Mouse (Mus musculus): ENCODE data around the gene Phkg2. TPM values are rescaled to one million over a fixed set of nuclear protein-coding genes. Genes with fewer than 3 reads are reported as not detected.
A peak's percentile ranks its signal among the peaks of the same experiment; 100 is the strongest.

Phkg2 gene
- polyA plus RNA-seq, 1 experiment, result 79.5 TPM

GRCm38 (mm10) chr7:127588011-127588871 lies 15.1 kb downstream of the Phkg2 start, which contains the start of the genes Ccdc189 and Rnf40:
Ccdc189 (minus strand) TSS chr7:127588595.
Rnf40 (plus strand) TSS chr7:127588767.
- peak; percentile 90 to 97 for DNase-seq (ENCODE audit: low read depth in 1 of 2, low spot score in 2 of 2)
- no peak for TF ChIP-seq CTCF (IDR thresholded peaks at IDR 0.05; ENCODE audit: extremely low read depth, insufficient read depth, insufficient read length, insufficient replicate concordance)
- TF ChIP-seq POLR2A (IDR thresholded peaks at IDR 0.05; ENCODE audit: low read depth, low read length), result peak; percentile 51; the same call in 1 of the 2 replicates
- no peaks in the 10 kb centered on the region for H3K27me3 ChIP-seq (ENCODE audit: control insufficient read depth, insufficient read depth, low read length)
- H3K27ac ChIP-seq (ENCODE audit: insufficient read depth, low read length), result peak within 1 kb of the TSS; percentile 46
- under 1% methylated on average over 50 of the region's 50 CpGs for WGBS
- peak within 1 kb of the TSS; percentile 80 for H3K4me3 ChIP-seq (ENCODE audit: extremely low read depth, insufficient read depth, insufficient read length)
- peaks cover 27% of the 10 kb centered on the region for H3K36me3 ChIP-seq (ENCODE audit: control insufficient read depth, insufficient read depth, low read length)
- H3K4me1 ChIP-seq (ENCODE audit: control insufficient read depth, insufficient read depth, insufficient read length), result peaks cover 5% of the 10 kb centered on the region; the same call in 1 of the 2 replicates

- peaks cover 30% of the 10 kb centered on the region for H3K36me3 ChIP-seq (ENCODE audit: control insufficient read depth, insufficient read depth, low read length)
Measured at GRCm38 (mm10) chr7:127588901-127589300, 15.8 kb downstream of the Phkg2 start.

GRCm38 (mm10) chr7:127589637-127590036 lies 16.5 kb downstream of the Phkg2 start:
- DNase-seq (ENCODE audit: low read depth in 1 of 2, low spot score in 2 of 2), result no peak
- Histone ChIP-seq H3K36me3 (ENCODE audit: control insufficient read depth, insufficient read depth, low read length) (peaks cover 36% of the 10 kb centered on the region), H3K4me1 (ENCODE audit: control insufficient read depth, insufficient read depth, insufficient read length) (peaks cover 5% of the 10 kb centered on the region; the same call in 1 of the 2 replicates), H3K27ac (ENCODE audit: insufficient read depth, low read length) (no peak overlapping the region), H3K4me3 (ENCODE audit: extremely low read depth, insufficient read depth, insufficient read length) (no peak overlapping the region), H3K27me3 (ENCODE audit: control insufficient read depth, insufficient read depth, low read length) (no peaks in the 10 kb centered on the region)
- WGBS, result 94% methylated on average over 9 of the region's 9 CpGs
- TF ChIP-seq CTCF (IDR thresholded peaks at IDR 0.05; ENCODE audit: extremely low read depth, insufficient read depth, insufficient read length, insufficient replicate concordance), result no peak
- no peak for TF ChIP-seq POLR2A (IDR thresholded peaks at IDR 0.05; ENCODE audit: low read depth, low read length)

More at GRCm38 (mm10) chr7:127588901-127589300, 15.8 kb downstream of the Phkg2 start:
- peak overlapping the region; percentile 80 for H3K4me3 ChIP-seq (ENCODE audit: extremely low read depth, insufficient read depth, insufficient read length)
- TF ChIP-seq CTCF (IDR thresholded peaks at IDR 0.05; ENCODE audit: extremely low read depth, insufficient read depth, insufficient read length, insufficient replicate concordance) (no peak), POLR2A (IDR thresholded peaks at IDR 0.05; ENCODE audit: low read depth, low read length) (no peak)
- peaks cover 5% of the 10 kb centered on the region; the same call in 1 of the 2 replicates for H3K4me1 ChIP-seq (ENCODE audit: control insufficient read depth, insufficient read depth, insufficient read length)
- no peaks in the 10 kb centered on the region for H3K27me3 ChIP-seq (ENCODE audit: control insufficient read depth, insufficient read depth, low read length)
- H3K27ac ChIP-seq (ENCODE audit: insufficient read depth, low read length), result peak overlapping the region; percentile 42
- WGBS, result 5% methylated on average over 29 of the region's 29 CpGs
- no peak for DNase-seq (ENCODE audit: low read depth in 1 of 2, low spot score in 2 of 2)

- peaks cover 5% of the 10 kb centered on the region; the same call in 1 of the 2 replicates for H3K4me1 ChIP-seq (ENCODE audit: control insufficient read depth, insufficient read depth, insufficient read length)
- WGBS, result 92% methylated on average over 10 of the region's 10 CpGs
Measured at GRCm38 (mm10) chr7:127591108-127591507, 18.0 kb downstream of the Phkg2 start.

GRCm38 (mm10) chr7:127592575-127592974 lies 19.4 kb downstream of the Phkg2 start:
- TF ChIP-seq CTCF (IDR thresholded peaks at IDR 0.05; ENCODE audit: extremely low read depth, insufficient read depth, insufficient read length, insufficient replicate concordance), result no peak
- TF ChIP-seq POLR2A (IDR thresholded peaks at IDR 0.05; ENCODE audit: low read depth, low read length), result no peak
- Histone ChIP-seq H3K36me3 (ENCODE audit: control insufficient read depth, insufficient read depth, low read length) (peaks cover 64% of the 10 kb centered on the region), H3K4me1 (ENCODE audit: control insufficient read depth, insufficient read depth, insufficient read length) (peaks cover 5% of the 10 kb centered on the region; the same call in 1 of the 2 replicates), H3K27ac (ENCODE audit: insufficient read depth, low read length) (no peak overlapping the region), H3K27me3 (ENCODE audit: control insufficient read depth, insufficient read depth, low read length) (no peaks in the 10 kb centered on the region), H3K4me3 (ENCODE audit: extremely low read depth, insufficient read depth, insufficient read length) (no peak overlapping the region)
- DNase-seq (ENCODE audit: low read depth in 1 of 2, low spot score in 2 of 2), result no peak
- WGBS, result 95% methylated on average over 14 of the region's 14 CpGs

More at GRCm38 (mm10) chr7:127591108-127591507, 18.0 kb downstream of the Phkg2 start:
- H3K27me3 ChIP-seq (ENCODE audit: control insufficient read depth, insufficient read depth, low read length), result no peaks in the 10 kb centered on the region
- TF ChIP-seq POLR2A (IDR thresholded peaks at IDR 0.05; ENCODE audit: low read depth, low read length) (no peak), CTCF (IDR thresholded peaks at IDR 0.05; ENCODE audit: extremely low read depth, insufficient read depth, insufficient read length, insufficient replicate concordance) (no peak)
- H3K27ac ChIP-seq (ENCODE audit: insufficient read depth, low read length), result no peak overlapping the region
- H3K4me3 ChIP-seq (ENCODE audit: extremely low read depth, insufficient read depth, insufficient read length), result no peak overlapping the region
- no peak for DNase-seq (ENCODE audit: low read depth in 1 of 2, low spot score in 2 of 2)
- H3K36me3 ChIP-seq (ENCODE audit: control insufficient read depth, insufficient read depth, low read length), result peaks cover 50% of the 10 kb centered on the region

GRCm38 (mm10) chr7:127596747-127597146 lies 23.6 kb downstream of the Phkg2 start:
- Histone ChIP-seq H3K27ac (ENCODE audit: insufficient read depth, low read length) (no peak overlapping the region), H3K4me1 (ENCODE audit: control insufficient read depth, insufficient read depth, insufficient read length) (no peaks in the 10 kb centered on the region), H3K36me3 (ENCODE audit: control insufficient read depth, insufficient read depth, low read length) (peaks cover 79% of the 10 kb centered on the region), H3K27me3 (ENCODE audit: control insufficient read depth, insufficient read depth, low read length) (no peaks in the 10 kb centered on the region), H3K4me3 (ENCODE audit: extremely low read depth, insufficient read depth, insufficient read length) (no peak overlapping the region)
- no peak for DNase-seq (ENCODE audit: low read depth in 1 of 2, low spot score in 2 of 2)
- TF ChIP-seq POLR2A (IDR thresholded peaks at IDR 0.05; ENCODE audit: low read depth, low read length) (no peak), CTCF (IDR thresholded peaks at IDR 0.05; ENCODE audit: extremely low read depth, insufficient read depth, insufficient read length, insufficient replicate concordance) (no peak)
- 95% methylated on average over 17 of the region's 17 CpGs for WGBS
